Mouse (Mus musculus) CH12.LX (cell line): ENCODE results near the gene Cfap161.

Experiments used
- BHLHE40 ChIP-seq: IDR thresholded peaks from 2 replicates; pipeline ENCODE4 v1.6.1; 2011; ENCODE audit warnings: mild to moderate bottlenecking, low read depth, low read length, improper control_type of control experiment
- CTCF ChIP-seq, 2 experiments: IDR thresholded peaks in 1 of 2; conservative IDR thresholded peaks in 1 of 2; 2 replicates each; pipeline ENCODE4 v1.5.1; 2011 to 2012; ENCODE audit warnings: low read depth in 2 of 2, low read length in 2 of 2, improper control_type of control experiment in 1 of 2, inconsistent platforms in 1 of 2, mild to moderate bottlenecking in 1 of 2, moderate library complexity in 1 of 2
- EP300 ChIP-seq: IDR thresholded peaks from 2 replicates; pipeline ENCODE4 v1.6.1; 2011; ENCODE audit warnings: low read length, improper control_type of control experiment
- GABPA ChIP-seq: IDR thresholded peaks from 2 replicates; pipeline ENCODE4 v1.6.1; 2012; ENCODE audit warnings: low read depth, low read length, improper control_type of control experiment, inconsistent platforms; ENCODE audit not compliant: insufficient replicate concordance
- HCFC1 ChIP-seq: IDR thresholded peaks from 2 replicates; pipeline ENCODE4 v1.6.1; 2012; ENCODE audit warnings: low read depth, mild to moderate bottlenecking, inconsistent platforms, low read length, improper control_type of control experiment
- MAFK ChIP-seq: IDR thresholded peaks from 2 replicates; pipeline ENCODE4 v1.6.1; 2011; ENCODE audit warnings: low read length, improper control_type of control experiment; ENCODE audit not compliant: insufficient replicate concordance
- MEF2A ChIP-seq: IDR thresholded peaks from 2 replicates; pipeline ENCODE4 v1.6.1; 2014; ENCODE audit warnings: low read depth, mild to moderate bottlenecking, inconsistent platforms, low read length, improper control_type of control experiment, borderline replicate concordance
- MYC ChIP-seq: IDR thresholded peaks from 2 replicates; pipeline ENCODE4 v1.6.1; 2011; ENCODE audit warnings: low read depth, mild to moderate bottlenecking, improper control_type of control experiment, low read length
- NELFE ChIP-seq: IDR thresholded peaks from 2 replicates; pipeline ENCODE4 v1.6.1; 2011; ENCODE audit warnings: low read depth, low read length, improper control_type of control experiment
- POLR2A ChIP-seq: IDR thresholded peaks from 2 replicates; pipeline ENCODE4 v1.6.1; 2011; ENCODE audit warnings: low read depth, mild to moderate bottlenecking, improper control_type of control experiment, low read length
- SIN3A ChIP-seq: IDR thresholded peaks from 2 replicates; pipeline ENCODE4 v1.6.1; 2012; ENCODE audit warnings: low read length, improper control_type of control experiment, inconsistent platforms
- ZC3H11A ChIP-seq: IDR thresholded peaks from 2 replicates; pipeline ENCODE4 v1.6.1; 2012; ENCODE audit warnings: low read depth, mild to moderate bottlenecking, inconsistent platforms, low read length, improper control_type of control experiment

DNA sequence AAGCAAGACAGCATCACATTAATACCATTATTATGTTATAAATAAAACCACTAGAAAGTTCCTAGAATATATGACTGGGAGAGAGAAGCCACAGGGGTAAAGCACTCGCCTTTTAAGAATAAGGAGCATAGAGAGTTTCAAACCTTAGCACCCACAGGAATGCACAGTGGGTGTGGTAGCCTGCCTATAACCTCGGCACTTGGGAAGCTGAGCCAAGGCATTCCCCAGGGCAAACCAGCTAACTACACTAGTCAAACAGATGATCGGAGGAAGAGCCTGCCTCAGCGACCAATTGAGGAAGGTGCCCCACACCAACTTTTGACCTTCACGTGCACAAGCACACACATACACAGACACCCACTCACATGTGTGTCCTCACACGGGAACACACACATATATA is 63.4 kb downstream of the Cfap161 start:
- no peak for TF ChIP-seq HCFC1
- TF ChIP-seq EP300 = no peak
- TF ChIP-seq CTCF (conservative IDR thresholded peaks at IDR 0.05 in 1 of 2, IDR thresholded peaks at IDR 0.05 in 1 of 2; ENCODE audit: low read depth in 2 of 2, low read length in 2 of 2) = no peak
- TF ChIP-seq NELFE = no peak
- TF ChIP-seq ZC3H11A = no peak
- no peak for TF ChIP-seq GABPA
- no peak for TF ChIP-seq SIN3A
- no peak for TF ChIP-seq MEF2A
- no peak for TF ChIP-seq MAFK
- TF ChIP-seq POLR2A = no peak
- no peak for TF ChIP-seq MYC
- no peak for TF ChIP-seq BHLHE40
